Mouse (Mus musculus) kidney, adult 2 months (tissue): ENCODE results near the gene Fkbpl. TPM values are rescaled to one million over a fixed set of nuclear protein-coding genes. Genes with fewer than 3 reads are reported as not detected.

Experiments
- DNase-seq: peaks from one replicate; pipeline ENCODE4 v3.0.0; 2021
- H3K27ac ChIP-seq: fragments of 200-500 bp; 2 replicates; pipeline ENCODE4 v1.5.1; 2012; ENCODE audit warnings: low read depth, low read length, control low read depth, inconsistent platforms; ENCODE audit not compliant: insufficient read depth
- H3K27me3 ChIP-seq: fragments of 200-500 bp; replicated peaks from 2 replicates; pipeline ENCODE4 v1.6.1; 2012; ENCODE audit warnings: mild to moderate bottlenecking, moderate library complexity, low read length, inconsistent platforms; ENCODE audit not compliant: control insufficient read depth, insufficient read depth
- H3K36me3 ChIP-seq: fragments of 200-500 bp; 2 replicates; pipeline ENCODE4 v1.6.1; 2012; ENCODE audit warnings: mild to moderate bottlenecking, moderate library complexity, low read length, inconsistent platforms; ENCODE audit not compliant: control insufficient read depth, insufficient read depth
- H3K4me1 ChIP-seq: fragments of 200-500 bp; 2 replicates; pipeline ENCODE4 v1.6.1; 2011; ENCODE audit warnings: low read length; ENCODE audit not compliant: control insufficient read depth, insufficient read depth
- H3K4me3 ChIP-seq: fragments of 200-500 bp; 2 replicates; pipeline ENCODE4 v1.5.1; 2011; ENCODE audit warnings: mild to moderate bottlenecking, low read depth, low read length, control low read depth; ENCODE audit not compliant: insufficient read depth
- CTCF ChIP-seq: fragments of 200-500 bp; conservative IDR thresholded peaks from 2 replicates; pipeline ENCODE4 v1.5.1; 2011; ENCODE audit warnings: low read depth, mild to moderate bottlenecking, control low read depth, low read length, moderate library complexity, mixed read lengths; ENCODE audit not compliant: insufficient read depth, insufficient read length
- POLR2A ChIP-seq: fragments of 200-500 bp; IDR thresholded peaks from one replicate; pipeline ENCODE4 v1.6.1; 2011; ENCODE audit warnings: low read depth, low read length, control low read depth
- WGBS: fragments of 180-500 bp; shearing (Covaris S2); methylation state at CpG from one replicate; pipeline ENCODE4 v1.1.7; 2018; 5-methylcytosine and 5-hydroxymethylcytosine counted together
- polyA plus RNA-seq: library from polyadenylated mRNA; depleted of rRNA; stranded (reverse); fragments of >200 nt; gene quantifications from 2 replicates; pipeline ENCODE4 v1.2.3, GENCODE M21; 2012

Gene Fkbpl
- polyA plus RNA-seq, 1 experiment: 5.5 TPM

DNA sequence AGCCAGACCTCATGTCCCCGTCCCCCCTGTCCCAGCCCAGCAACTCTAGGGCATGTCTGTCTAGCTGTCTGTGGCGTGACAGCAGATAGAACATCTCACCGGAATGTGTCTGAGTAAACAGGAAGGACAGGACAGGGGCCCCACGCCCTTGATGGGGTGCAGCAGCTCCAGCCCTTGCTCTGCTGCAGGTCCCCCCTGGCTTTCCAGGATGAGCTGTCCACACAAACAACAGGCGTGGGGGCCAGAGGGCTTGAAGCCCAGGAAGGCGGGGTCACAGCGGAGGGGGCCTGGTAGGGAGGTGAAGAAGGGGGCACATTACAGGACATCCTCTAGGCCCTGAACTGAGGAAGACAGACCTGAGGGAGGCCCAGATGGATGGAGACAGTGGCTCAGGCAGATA, 10.6 kb downstream of the Fkbpl start:
- no peaks in the 10 kb centered on the region; the same call in 1 of the 2 replicates for H3K36me3 ChIP-seq
- H3K27ac ChIP-seq: peak overlapping the region; percentile 41; the same call in 1 of the 2 replicates
- no peaks in the 10 kb centered on the region for H3K27me3 ChIP-seq
- H3K4me3 ChIP-seq: no peak overlapping the region
- TF ChIP-seq CTCF (no peak), POLR2A (no peak)
- WGBS: 59% methylated on average over 7 of the region's 7 CpGs
- peaks cover 17% of the 10 kb centered on the region for H3K4me1 ChIP-seq
- peak; percentile 88 for DNase-seq

DNA sequence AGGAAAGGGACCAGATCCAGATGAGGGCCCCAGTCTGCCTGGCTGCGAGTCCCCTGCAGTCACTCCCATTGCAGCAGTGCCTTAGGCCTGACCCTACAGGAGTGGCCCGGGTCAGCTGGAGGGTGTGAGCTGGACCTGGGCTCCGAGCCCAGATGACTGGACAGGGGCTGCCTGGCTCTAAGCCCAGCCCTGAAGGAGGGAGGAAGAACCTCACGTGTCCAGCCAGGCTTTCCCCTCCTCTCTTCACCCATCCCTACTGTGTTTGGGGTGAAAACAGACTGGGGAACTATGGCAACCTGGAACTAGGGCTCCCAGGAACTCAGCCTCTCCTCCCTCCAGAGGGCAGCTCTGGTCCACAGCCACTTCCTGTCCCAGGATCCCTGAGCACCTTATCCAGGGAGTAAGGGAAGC, 11.0 kb downstream of the Fkbpl start:
- no peak overlapping the region for H3K4me3 ChIP-seq
- TF ChIP-seq POLR2A (no peak), CTCF (peak; percentile 37)
- no peaks in the 10 kb centered on the region for H3K27me3 ChIP-seq
- no peaks in the 10 kb centered on the region; the same call in 1 of the 2 replicates for H3K36me3 ChIP-seq
- peak; percentile 95 for DNase-seq
- whole genome bisulfite sequencing: 9% methylated on average over 4 of the region's 4 CpGs
- peak overlapping the region; percentile 48 for H3K27ac ChIP-seq
- H3K4me1 ChIP-seq: peaks cover 17% of the 10 kb centered on the region

DNA sequence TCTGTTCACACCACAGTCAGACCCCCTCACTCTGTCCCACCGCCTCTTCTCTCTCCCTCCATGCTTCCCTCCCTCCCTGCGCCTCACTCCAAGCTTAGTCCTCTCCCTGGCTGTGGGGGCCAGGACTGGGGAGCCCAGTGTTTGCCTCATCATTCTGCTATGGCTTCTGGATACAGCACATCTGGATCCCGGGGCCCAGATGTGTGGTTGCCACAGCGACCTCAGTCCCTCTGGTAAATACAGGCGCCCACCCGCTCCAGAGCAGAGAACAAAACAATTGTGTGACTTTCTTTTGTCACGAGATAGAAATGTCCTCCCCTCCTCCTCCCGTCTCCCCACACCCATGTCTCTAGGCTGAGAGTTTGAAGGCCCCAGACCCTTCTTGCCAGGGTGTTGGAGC, 12.1 kb downstream of the Fkbpl start:
- Histone ChIP-seq H3K27me3 (no peaks in the 10 kb centered on the region), H3K27ac (peak overlapping the region; percentile 48), H3K36me3 (no peaks in the 10 kb centered on the region; the same call in 1 of the 2 replicates), H3K4me3 (no peak overlapping the region), H3K4me1 (peaks cover 19% of the 10 kb centered on the region)
- DNase-seq: no peak
- 74% methylated on average over 8 of the region's 8 CpGs for WGBS
- TF ChIP-seq POLR2A: no peak
- TF ChIP-seq CTCF: no peak

DNA sequence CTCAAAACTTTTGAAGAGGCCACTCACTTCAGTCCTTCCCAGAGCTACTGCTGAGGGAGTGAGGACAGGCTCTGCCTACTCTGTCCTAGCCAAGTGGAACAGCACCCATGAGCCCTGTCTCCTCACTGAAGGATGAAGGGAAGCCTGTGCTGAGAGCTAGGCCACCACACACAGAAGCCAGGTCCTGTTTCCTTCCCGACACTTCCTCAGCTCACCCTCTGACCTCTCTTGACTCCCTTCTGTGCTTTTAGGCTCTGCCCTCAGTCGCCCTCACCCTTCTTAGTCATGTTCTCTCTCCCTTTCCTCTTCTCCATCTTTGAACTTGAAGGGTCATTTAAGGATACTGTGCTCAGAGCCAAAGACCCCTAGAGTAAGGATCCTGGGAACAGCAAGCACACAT, 12.7 kb downstream of the Fkbpl start:
- no peaks in the 10 kb centered on the region for H3K27me3 ChIP-seq

DNA sequence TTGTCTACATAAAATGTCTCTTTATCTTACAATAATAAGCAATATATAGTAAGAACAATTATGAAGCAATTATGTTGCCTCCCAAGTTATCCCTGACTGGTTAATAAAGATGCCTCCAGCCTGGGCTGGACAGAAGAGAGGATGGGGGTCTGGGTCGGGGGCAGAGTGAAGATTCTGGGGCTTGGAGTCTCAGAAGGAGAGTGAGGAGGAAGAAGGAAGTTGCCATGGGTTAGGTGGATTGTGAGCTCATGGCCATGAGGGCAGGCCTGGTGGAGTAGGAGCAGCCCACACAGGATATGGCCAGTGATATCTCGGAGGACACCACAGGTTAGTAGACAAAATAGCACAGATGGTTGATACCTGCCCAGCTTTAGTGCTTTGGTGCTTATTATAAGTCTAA, 13.6 kb downstream of the Fkbpl start:
- TF ChIP-seq POLR2A (no peak), CTCF (no peak)
- no peaks in the 10 kb centered on the region for H3K27me3 ChIP-seq
- H3K27ac ChIP-seq: no peak overlapping the region
- WGBS: 75% methylated on average over 2 of the region's 2 CpGs
- H3K4me1 ChIP-seq: peaks cover 19% of the 10 kb centered on the region
- DNase-seq: no peak
- no peak overlapping the region for H3K4me3 ChIP-seq
- no peaks in the 10 kb centered on the region; the same call in 1 of the 2 replicates for H3K36me3 ChIP-seq

More for the DNA sequence above, 12.7 kb downstream of the Fkbpl start:
- Histone ChIP-seq H3K27ac (0 out of 2 replicates have a peak overlapping the region, but pooled peaks have one; percentile 7), H3K4me3 (no peak overlapping the region), H3K4me1 (peaks cover 19% of the 10 kb centered on the region), H3K36me3 (no peaks in the 10 kb centered on the region; the same call in 1 of the 2 replicates)
- 41% methylated on average over 2 of the region's 2 CpGs for WGBS
- DNase-seq: no peak
- no peak for TF ChIP-seq CTCF
- no peak for TF ChIP-seq POLR2A

DNA sequence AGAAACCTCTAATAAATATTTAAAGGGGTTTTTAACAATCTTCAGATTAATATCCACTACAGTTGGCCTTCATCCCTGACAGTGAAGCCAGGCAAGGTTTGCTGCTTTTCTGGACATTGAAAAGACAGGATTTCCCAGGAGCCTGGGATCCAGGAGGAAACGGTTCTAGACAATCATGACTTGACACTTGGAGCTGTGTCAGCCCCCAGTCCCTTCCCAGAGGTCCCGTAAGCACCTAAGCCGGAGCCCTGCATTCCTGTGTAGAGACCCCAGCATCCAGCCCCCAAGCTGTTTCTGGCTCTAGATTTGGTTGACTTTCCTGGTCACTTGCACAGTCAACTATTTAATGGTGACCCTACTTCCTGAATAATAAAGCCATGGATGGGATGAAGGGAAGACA, 14.0 kb downstream of the Fkbpl start:
- Histone ChIP-seq H3K4me3 (no peak overlapping the region), H3K27me3 (no peaks in the 10 kb centered on the region), H3K4me1 (peaks cover 19% of the 10 kb centered on the region), H3K36me3 (no peaks in the 10 kb centered on the region; the same call in 1 of the 2 replicates), H3K27ac (no peak overlapping the region)
- TF ChIP-seq POLR2A: no peak
- TF ChIP-seq CTCF: no peak
- no peak for DNase-seq
- 74% methylated on average over 3 of the region's 3 CpGs for WGBS

DNA sequence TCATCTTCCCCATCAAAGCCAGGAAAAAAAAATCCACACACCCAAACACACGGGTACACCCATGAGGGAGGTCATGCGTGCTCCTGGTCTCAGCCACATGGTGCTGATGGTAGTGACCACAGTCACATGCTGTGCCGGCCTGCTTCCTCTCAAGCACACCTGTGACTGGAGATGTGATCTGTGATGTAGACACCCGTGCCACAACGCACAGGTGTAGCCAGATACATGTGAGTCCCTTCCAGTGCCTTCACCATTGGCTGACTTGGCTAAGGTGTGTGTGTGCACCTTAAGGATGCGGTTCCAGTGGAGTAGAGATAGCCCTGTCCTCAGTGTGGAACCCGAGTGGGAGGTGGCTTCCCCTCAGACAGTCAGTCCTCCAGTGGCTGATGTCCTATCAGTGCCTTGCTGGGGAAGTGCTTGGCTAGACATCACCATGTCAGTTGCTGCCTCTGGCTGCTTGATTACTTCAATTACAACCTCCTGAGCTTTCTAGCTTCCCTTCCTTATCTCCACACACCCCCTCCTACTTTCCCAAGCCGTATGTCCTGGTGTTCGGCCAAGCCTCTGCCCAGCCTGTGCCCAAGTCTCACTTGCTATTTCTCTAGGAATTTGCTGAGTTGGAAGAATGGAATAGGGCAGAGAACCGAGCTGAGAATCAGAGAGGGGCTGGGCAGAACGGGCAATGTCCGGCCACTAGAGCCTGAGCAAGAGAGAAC, 14.8 kb downstream of the Fkbpl start:
- no peaks in the 10 kb centered on the region for H3K27me3 ChIP-seq
- H3K4me3 ChIP-seq: no peak overlapping the region
- H3K27ac ChIP-seq: no peak overlapping the region
- WGBS: 42% methylated on average over 12 of the region's 12 CpGs
- H3K36me3 ChIP-seq: no peaks in the 10 kb centered on the region
- TF ChIP-seq POLR2A (no peak), CTCF (no peak)
- peak; percentile 57 for DNase-seq
- H3K4me1 ChIP-seq: peaks cover 19% of the 10 kb centered on the region
